Mouse (Mus musculus): ENCODE results near the gene Aldh1l1.

Gene Aldh1l1

GRCm38 (mm10) chr6:90550161-90550912 is 64.1 kb downstream of the Aldh1l1 start:
- DNase-seq (ENCODE audit: low spot score) = peak; percentile 79

GRCm38 (mm10) chr6:90551251-90551650 is 65.0 kb downstream of the Aldh1l1 start:
- no peak for DNase-seq (ENCODE audit: low spot score)

- no peak for DNase-seq (ENCODE audit: low spot score)
Measured at GRCm38 (mm10) chr6:90553197-90553596, 67.0 kb downstream of the Aldh1l1 start.

- no peak for DNase-seq (ENCODE audit: low spot score)
Measured at GRCm38 (mm10) chr6:90553682-90554081, 67.5 kb downstream of the Aldh1l1 start.

GRCm38 (mm10) chr6:90556534-90557058 is 70.4 kb downstream of the Aldh1l1 start:
- no peak for DNase-seq (ENCODE audit: low spot score)

- DNase-seq (ENCODE audit: low spot score) = no peak
Measured at GRCm38 (mm10) chr6:90557077-90557476, 70.8 kb downstream of the Aldh1l1 start.

- DNase-seq (ENCODE audit: low spot score) = no peak
Measured at GRCm38 (mm10) chr6:90557829-90558693, 71.8 kb downstream of the Aldh1l1 start.

- DNase-seq (ENCODE audit: low spot score) = no peak
Measured at GRCm38 (mm10) chr6:90560390-90561058, 74.3 kb downstream of the Aldh1l1 start.

- peak; percentile 58 for DNase-seq (ENCODE audit: low spot score)
Measured at GRCm38 (mm10) chr6:90561234-90561781, 75.1 kb downstream of the Aldh1l1 start.

- DNase-seq (ENCODE audit: low spot score) = no peak
Measured at GRCm38 (mm10) chr6:90564240-90564639, 78.0 kb downstream of the Aldh1l1 start.

GRCm38 (mm10) chr6:90565357-90566215 is 79.4 kb downstream of the Aldh1l1 start:
- no peak for DNase-seq (ENCODE audit: low spot score)

- no peak for DNase-seq (ENCODE audit: low spot score)
Measured at GRCm38 (mm10) chr6:90567486-90567885, 81.3 kb downstream of the Aldh1l1 start.

- no peak for DNase-seq (ENCODE audit: low spot score)
Measured at GRCm38 (mm10) chr6:90567928-90568327, 81.7 kb downstream of the Aldh1l1 start.

GRCm38 (mm10) chr6:90568721-90569120 is 82.5 kb downstream of the Aldh1l1 start:
- DNase-seq (ENCODE audit: low spot score) = no peak

GRCm38 (mm10) chr6:90569736-90570383 is 83.6 kb downstream of the Aldh1l1 start:
- no peak for DNase-seq (ENCODE audit: low spot score)

GRCm38 (mm10) chr6:90570392-90570791 is 84.2 kb downstream of the Aldh1l1 start:
- no peak for DNase-seq (ENCODE audit: low spot score)

- peak; percentile 57 for DNase-seq (ENCODE audit: low spot score)
Measured at GRCm38 (mm10) chr6:90575261-90575715, 89.1 kb downstream of the Aldh1l1 start.

GRCm38 (mm10) chr6:90578174-90578573 is 91.9 kb downstream of the Aldh1l1 start:
- DNase-seq (ENCODE audit: low spot score) = no peak

GRCm38 (mm10) chr6:90582331-90582730 is 96.1 kb downstream of the Aldh1l1 start:
- DNase-seq (ENCODE audit: low spot score) = no peak

GRCm38 (mm10) chr6:90588113-90588512 is 101.9 kb downstream of the Aldh1l1 start:
- DNase-seq (ENCODE audit: low spot score) = no peak

Data from yolk sac, embryonic 10.5 days (tissue).